In genomic region chrX:44367280-44367645, GRCm38 (mm10) we compare ENCODE assay signal across 10 mouse cellular contexts. TPM values are rescaled to one million over a fixed set of nuclear protein-coding genes. Genes with fewer than 3 reads are reported as not detected.
A peak's percentile ranks its signal among the peaks of the same experiment; 100 is the strongest.
DNase-seq lines count a peak whose midpoint lies in the region; ATAC-seq and TF ChIP-seq lines count a peak whose summit lies in the region.
"Had no signal": no experiment of that assay in that cellular context is flagged by ENCODE, and none has a peak within 500 bp of the region (broad histone marks: within the 10 kb centered on the region; RNA-seq: fewer than 3 reads in every experiment).

No protein-coding gene starts in this region.

- H3K4me1 ChIP-seq in kidney, embryonic 16.5 days (ENCODE audit: insufficient read depth, low read length) = no peaks in the 10 kb centered on the region
- no peaks in the 10 kb centered on the region for H3K4me1 ChIP-seq in embryonic facial prominence, embryonic 15.5 days
- H3K4me1 ChIP-seq in intestine, embryonic 16.5 days (ENCODE audit: control insufficient read depth, insufficient read depth, low read length) = no peaks in the 10 kb centered on the region
- no peaks in the 10 kb centered on the region for H3K4me1 ChIP-seq in neural tube, embryonic 12.5 days
- H3K4me1 ChIP-seq in thymus, adult 2 months (replicated peaks; ENCODE audit: control insufficient read depth, insufficient read depth, low read length) = no peaks in the 10 kb centered on the region

- no peaks in the 10 kb centered on the region for H3K36me3 ChIP-seq in kidney, embryonic 16.5 days (ENCODE audit: insufficient read depth, low read length)
- H3K36me3 ChIP-seq in embryonic facial prominence, embryonic 15.5 days = no peaks in the 10 kb centered on the region
- H3K36me3 ChIP-seq in intestine, embryonic 16.5 days (ENCODE audit: control insufficient read depth, insufficient read depth, low read length) = no peaks in the 10 kb centered on the region
- H3K36me3 ChIP-seq in neural tube, embryonic 12.5 days = no peaks in the 10 kb centered on the region
- no peaks in the 10 kb centered on the region for H3K36me3 ChIP-seq in thymus, adult 2 months (ENCODE audit: control insufficient read depth, insufficient read depth, low read length)

- peak overlapping the region; percentile 66 for H3K4me2 ChIP-seq in kidney, embryonic 16.5 days (replicated peaks; ENCODE audit: low read depth, low read length)
- peak overlapping the region; percentile 71 for H3K4me2 ChIP-seq in embryonic facial prominence, embryonic 15.5 days (replicated peaks)
- peak overlapping the region; percentile 65 for H3K4me2 ChIP-seq in intestine, embryonic 16.5 days (ENCODE audit: low read depth, low read length)
- peak overlapping the region; percentile 70 for H3K4me2 ChIP-seq in neural tube, embryonic 12.5 days (replicated peaks)

- 0 out of 2 replicates have a peak, but pooled peaks cover 3% of the 10 kb centered on the region for H3K9me3 ChIP-seq in kidney, embryonic 16.5 days (ENCODE audit: low read length)
- H3K9me3 ChIP-seq in embryonic facial prominence, embryonic 15.5 days (replicated peaks) = no peaks in the 10 kb centered on the region
- no peaks in the 10 kb centered on the region for H3K9me3 ChIP-seq in intestine, embryonic 16.5 days (ENCODE audit: control insufficient read depth, low read length)
- H3K9me3 ChIP-seq in neural tube, embryonic 12.5 days = no peaks in the 10 kb centered on the region

- WGBS in kidney, embryonic 16.5 days = 71% methylated on average over 14 of the region's 14 CpGs
- 76% methylated on average over 14 of the region's 14 CpGs for WGBS in embryonic facial prominence, embryonic 15.5 days
- 78% methylated on average over 14 of the region's 14 CpGs for WGBS in intestine, embryonic 16.5 days
- WGBS in neural tube, embryonic 12.5 days = 73% methylated on average over 14 of the region's 14 CpGs
- 79% methylated on average over 14 of the region's 14 CpGs for WGBS in thymus, adult 2 months

- ATAC-seq in kidney, embryonic 16.5 days (ENCODE audit: low FRiP score, low TSS enrichment) = peak; percentile 61
- ATAC-seq in embryonic facial prominence, embryonic 15.5 days (ENCODE audit: insufficient number of reproducible peaks, low FRiP score, low TSS enrichment, low read depth) = no peak
- no peak for ATAC-seq in intestine, embryonic 16.5 days
- ATAC-seq in neural tube, embryonic 12.5 days (ENCODE audit: low FRiP score, low read depth) = no peak

- H3K27me3 ChIP-seq in kidney, embryonic 16.5 days (ENCODE audit: insufficient read depth, low read length) = no peaks in the 10 kb centered on the region
- no peaks in the 10 kb centered on the region for H3K27me3 ChIP-seq in embryonic facial prominence, embryonic 15.5 days
- no peaks in the 10 kb centered on the region for H3K27me3 ChIP-seq in intestine, embryonic 16.5 days (replicated peaks; ENCODE audit: control insufficient read depth, insufficient read depth, low read length)
- no peaks in the 10 kb centered on the region for H3K27me3 ChIP-seq in neural tube, embryonic 12.5 days (replicated peaks)
- no peaks in the 10 kb centered on the region for H3K27me3 ChIP-seq in thymus, adult 2 months (ENCODE audit: control insufficient read depth, insufficient read depth, low read length)

- DNase-seq in kidney, postnatal 10 days = no peak
- no peak for DNase-seq in thymus, adult 2 months
- no peak for DNase-seq in right cerebral cortex, adult 18-20 months
- DNase-seq in embryo, embryonic 10 days (ENCODE audit: low spot score) = no peak
- DNase-seq: kidney, adult 2 months had no signal

- no peak for TF ChIP-seq CTCF in thymus, adult 2 months (IDR thresholded peaks at IDR 0.05; ENCODE audit: borderline replicate concordance, control insufficient read depth, extremely low read depth, insufficient read depth, low read length, poor library complexity)

- peak overlapping the region; percentile 68 for H3K9ac ChIP-seq in kidney, embryonic 16.5 days (replicated peaks; ENCODE audit: low read length)
- no peak overlapping the region for H3K9ac ChIP-seq in embryonic facial prominence, embryonic 15.5 days
- 0 out of 2 replicates have a peak overlapping the region, but pooled peaks have one; percentile 60 for H3K9ac ChIP-seq in intestine, embryonic 16.5 days (ENCODE audit: low read depth, low read length)
- H3K9ac ChIP-seq in neural tube, embryonic 12.5 days = no peak overlapping the region

- H3K4me3 ChIP-seq in kidney, embryonic 16.5 days (ENCODE audit: low read length) = peak overlapping the region; percentile 49
- peak overlapping the region; percentile 48 for H3K4me3 ChIP-seq in embryonic facial prominence, embryonic 15.5 days (replicated peaks)
- peak overlapping the region; percentile 53 for H3K4me3 ChIP-seq in intestine, embryonic 16.5 days (ENCODE audit: low read length)
- H3K4me3 ChIP-seq in neural tube, embryonic 12.5 days = peak overlapping the region; percentile 45; the same call in 1 of the 2 replicates
- no peak overlapping the region for H3K4me3 ChIP-seq in thymus, adult 2 months (ENCODE audit: control insufficient read depth, insufficient read depth, low read length)
- H3K4me3 ChIP-seq: myocyte had no signal

- no peak overlapping the region for H3K27ac ChIP-seq in kidney, embryonic 16.5 days (ENCODE audit: low read length)
- H3K27ac ChIP-seq in embryonic facial prominence, embryonic 15.5 days (replicated peaks) = no peak overlapping the region
- H3K27ac ChIP-seq in intestine, embryonic 16.5 days (ENCODE audit: low read length) = no peak overlapping the region
- no peak overlapping the region for H3K27ac ChIP-seq in neural tube, embryonic 12.5 days
- no peak overlapping the region for H3K27ac ChIP-seq in thymus, adult 2 months (ENCODE audit: control insufficient read depth, insufficient read depth, low read length)

- TF ChIP-seq POLR2A in thymus, adult 2 months (IDR thresholded peaks at IDR 0.05; ENCODE audit: control insufficient read depth, extremely low read depth, insufficient read depth, low read length, poor library complexity) = no peak

RNA-seq across cellular contexts. Expression of gene Dcaf12l2, which starts 0.9 kb away (rescaled TPM):
- polyA plus RNA-seq in kidney, embryonic 16.5 days (2015; fragmentation: Nextera tagmentation; extraction: Ambion mirVana) = 0.86 and 1.3 TPM in 2 replicates
- 1.8 and 2.0 TPM in 2 replicates for polyA plus RNA-seq in embryonic facial prominence, embryonic 15.5 days (2015; fragmentation: Nextera tagmentation; extraction: Ambion mirVana)
- 0.70 and 1.2 TPM in 2 replicates for polyA plus RNA-seq in intestine, embryonic 16.5 days (2015; fragmentation: Nextera tagmentation; extraction: Ambion mirVana)
- 0.82 and 1.1 TPM in 2 replicates for polyA plus RNA-seq in neural tube, embryonic 12.5 days (2016; fragmentation: Nextera tagmentation; extraction: Ambion mirVana)
- polyA plus RNA-seq in thymus, adult 2 months (2012; rRNA removed) = 0.43 and 0.54 TPM in 2 replicates
- polyA plus RNA-seq: myocyte had no signal

Comparison
In these comparisons a context has a peak if more than half of its experiments do, and no peak if none do; other contexts are left out.
1. H3K9ac ChIP-seq: peak in kidney, embryonic 16.5 days (single experiment) and intestine, embryonic 16.5 days (single experiment); none in embryonic facial prominence, embryonic 15.5 days (single experiment) and neural tube, embryonic 12.5 days (single experiment).
2. Peak in every context shown above with its lines, with median percentiles within 50 percentile points of each other: H3K4me2 ChIP-seq.